Mouse (Mus musculus) lung, postnatal 0 days (tissue): Measurements from ENCODE around the gene Zpr1. TPM values are rescaled to one million over a fixed set of nuclear protein-coding genes. Genes with fewer than 3 reads are reported as not detected.

Source experiments
- ATAC-seq: fragments of 200-750 bp; cut with Nextera tagmentation; 2 replicates; pipeline ENCODE4 v1.8.0; 2017; ENCODE audit warnings: moderate library complexity
- DNase-seq: peaks from one replicate; pipeline ENCODE4 v3.0.0-alpha.2; 2016; ENCODE audit warnings: low spot score
- H3K27ac ChIP-seq: fragments of 300-500 bp; sonication (generic); 2 replicates; pipeline ENCODE4 v1.5.1; 2014; ENCODE audit warnings: antibody characterized with exemption, mild to moderate bottlenecking, low read length, mixed read lengths
- H3K27me3 ChIP-seq: fragments of 300-500 bp; sonication (generic); replicated peaks from 2 replicates; pipeline ENCODE4 v1.6.1; 2014; ENCODE audit warnings: low read length, mixed read lengths; ENCODE audit not compliant: insufficient read depth
- H3K36me3 ChIP-seq: fragments of 300-500 bp; sonication (generic); 2 replicates; pipeline ENCODE4 v1.6.1; 2014; ENCODE audit warnings: low read length, mixed read lengths; ENCODE audit not compliant: insufficient read depth
- H3K4me1 ChIP-seq: fragments of 300-500 bp; sonication (generic); 2 replicates; pipeline ENCODE4 v1.6.1; 2014; ENCODE audit warnings: antibody characterized with exemption, low read depth, low read length, mixed read lengths; ENCODE audit not compliant: insufficient read depth
- H3K4me2 ChIP-seq: fragments of 300-500 bp; sonication (generic); replicated peaks from 2 replicates; pipeline ENCODE4 v1.6.1; 2014; ENCODE audit warnings: low read depth, mild to moderate bottlenecking, low read length, moderate library complexity, mixed read lengths
- H3K4me3 ChIP-seq: fragments of 300-500 bp; sonication (generic); 2 replicates; pipeline ENCODE4 v1.5.1; 2014; ENCODE audit warnings: low read depth, low read length
- H3K9ac ChIP-seq: fragments of 300-500 bp; sonication (generic); replicated peaks from 2 replicates; pipeline ENCODE4 v1.6.1; 2014; ENCODE audit warnings: low read depth, mild to moderate bottlenecking
- H3K9me3 ChIP-seq: fragments of 300-500 bp; sonication (generic); 2 replicates; pipeline ENCODE4 v1.6.1; 2016; ENCODE audit warnings: low read length, mixed read lengths
- CTCF ChIP-seq: IDR thresholded peaks from 2 replicates; pipeline ENCODE4 v1.5.1; 2016; ENCODE audit warnings: antibody characterized with exemption, mild to moderate bottlenecking
- EP300 ChIP-seq: IDR thresholded peaks from 2 replicates; pipeline ENCODE4 v1.6.1; 2016; ENCODE audit warnings: antibody characterized with exemption, mild to moderate bottlenecking, control low read depth
- WGBS: fragments of 180-500 bp; shearing (Covaris S2); extraction: QIAGEN DNeasy Blood & Tissue Kit; methylation state at CpG from one replicate; pipeline ENCODE4 v1.1.7; 2014; 5-methylcytosine and 5-hydroxymethylcytosine counted together
- polyA plus RNA-seq: library from polyadenylated mRNA; unstranded; fragments of >200 nt; fragmentation: Nextera tagmentation; extraction: Ambion mirVana; gene quantifications from 2 replicates; pipeline ENCODE4 v1.2.1, GENCODE M21; 2015

The Zpr1 gene
- 27.5 and 28.8 TPM in 2 replicates for polyA plus RNA-seq

- TF ChIP-seq EP300: peak; percentile 23; the same call in 1 of the 2 replicates
- peak; percentile 58 for TF ChIP-seq CTCF
- ATAC-seq (peak; percentile 99), DNase-seq (peak; percentile 97)
- H3K9ac ChIP-seq: peak within 1 kb of the TSS; percentile 62
- peak within 1 kb of the TSS; percentile 79 for H3K27ac ChIP-seq
- H3K27me3 ChIP-seq: peaks cover 3% of the 10 kb centered on the region; the same call in 1 of the 2 replicates
- no peaks in the 10 kb centered on the region for H3K9me3 ChIP-seq
- peaks cover 5% of the 10 kb centered on the region for H3K4me1 ChIP-seq
- H3K36me3 ChIP-seq: peaks cover 6% of the 10 kb centered on the region; the same call in 1 of the 2 replicates
- H3K4me3 ChIP-seq: peak within 1 kb of the TSS; percentile 82
- 8% methylated on average over 44 of the region's 45 CpGs for WGBS
- peak within 1 kb of the TSS; percentile 76 for H3K4me2 ChIP-seq
Observed at GRCm38 (mm10) chr9:46272677-46273454, at the start of gene Zpr1. Gene Zpr1, plus strand, starts transcription at chr9:46273064.

- H3K27me3 ChIP-seq: no peaks in the 10 kb centered on the region
- no peak overlapping the region for H3K4me2 ChIP-seq
- WGBS: 73% methylated on average over 6 of the region's 6 CpGs
- H3K36me3 ChIP-seq: peaks cover 25% of the 10 kb centered on the region
- no peak overlapping the region for H3K4me3 ChIP-seq
- H3K9ac ChIP-seq: no peak overlapping the region
- DNase-seq: no peak
- H3K9me3 ChIP-seq: no peaks in the 10 kb centered on the region
- ATAC-seq: no peak
- no peak for TF ChIP-seq CTCF
- no peaks in the 10 kb centered on the region for H3K4me1 ChIP-seq
- H3K27ac ChIP-seq: no peak overlapping the region
Observed at GRCm38 (mm10) chr9:46223090-46223489, 49.8 kb upstream of the Zpr1 start.

- ATAC-seq (no peak), DNase-seq (no peak)
- no peaks in the 10 kb centered on the region for H3K4me1 ChIP-seq
- no peaks in the 10 kb centered on the region for H3K27me3 ChIP-seq
- H3K27ac ChIP-seq: no peak overlapping the region
- no peak overlapping the region for H3K4me3 ChIP-seq
- H3K4me2 ChIP-seq: no peak overlapping the region
- no peak overlapping the region for H3K9ac ChIP-seq
- TF ChIP-seq CTCF: no peak
- no peak for TF ChIP-seq EP300
- peaks cover 25% of the 10 kb centered on the region for H3K36me3 ChIP-seq
- 81% methylated on average over 3 of the region's 3 CpGs for WGBS
- no peaks in the 10 kb centered on the region for H3K9me3 ChIP-seq
Observed at GRCm38 (mm10) chr9:46224101-46224500, 48.8 kb upstream of the Zpr1 start.

GRCm38 (mm10) chr9:46224945-46225660 lies 47.8 kb upstream of the Zpr1 start:
- no peak for TF ChIP-seq CTCF
- no peak for TF ChIP-seq EP300
- DNase-seq (no peak), ATAC-seq (no peak)
- Histone ChIP-seq H3K36me3 (peaks cover 19% of the 10 kb centered on the region), H3K27me3 (no peaks in the 10 kb centered on the region), H3K9ac (no peak overlapping the region), H3K27ac (no peak overlapping the region), H3K9me3 (no peaks in the 10 kb centered on the region), H3K4me1 (peaks cover 4% of the 10 kb centered on the region; the same call in 1 of the 2 replicates), H3K4me2 (no peak overlapping the region), H3K4me3 (no peak overlapping the region)
- 51% methylated on average over 5 of the region's 5 CpGs for WGBS

DNA sequence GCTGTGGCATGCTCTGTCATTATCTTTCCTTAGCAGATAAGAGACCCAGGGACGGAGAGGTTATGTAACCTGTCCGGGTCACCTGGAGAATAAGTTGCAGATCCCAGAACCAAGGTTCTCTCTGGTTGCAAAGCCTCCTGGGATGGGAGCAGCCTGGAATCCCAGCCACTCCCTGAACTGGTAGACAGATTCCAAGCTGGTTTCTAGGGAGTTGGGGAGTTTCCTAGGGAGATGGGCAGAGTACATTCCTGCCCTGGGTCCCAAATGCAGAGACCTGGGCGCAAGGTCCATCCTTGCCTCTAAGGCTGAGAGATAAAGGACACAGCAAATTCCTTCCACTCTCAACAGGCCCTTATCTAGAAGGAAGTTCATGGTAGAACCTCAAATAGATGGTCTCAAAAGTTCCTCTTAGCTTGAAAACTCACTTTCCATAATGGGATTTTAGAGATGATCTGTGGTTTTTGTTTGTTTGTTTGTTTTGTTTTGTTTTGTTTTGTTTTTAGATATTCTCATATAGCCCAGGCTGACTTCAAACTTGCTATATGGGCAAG lies 45.7 kb upstream of the Zpr1 start:
- Histone ChIP-seq H3K9me3 (no peaks in the 10 kb centered on the region), H3K4me1 (peaks cover 7% of the 10 kb centered on the region; the same call in 1 of the 2 replicates), H3K4me3 (no peak overlapping the region), H3K27me3 (0 out of 2 replicates have a peak, but pooled peaks cover 4% of the 10 kb centered on the region), H3K36me3 (peaks cover 7% of the 10 kb centered on the region), H3K27ac (no peak overlapping the region), H3K9ac (no peak overlapping the region), H3K4me2 (no peak overlapping the region)
- TF ChIP-seq CTCF (no peak), EP300 (no peak)
- DNase-seq: no peak
- WGBS: 87% methylated on average over 3 of the region's 3 CpGs
- ATAC-seq: no peak

GRCm38 (mm10) chr9:46228491-46228890 lies 44.4 kb upstream of the Zpr1 start, which contains the start of gene Apoa1:
Gene Apoa1, plus strand, starts transcription at chr9:46228580.
- Histone ChIP-seq H3K36me3 (no peaks in the 10 kb centered on the region), H3K27ac (no peak within 1 kb of the TSS), H3K4me2 (no peak within 1 kb of the TSS), H3K9ac (no peak within 1 kb of the TSS), H3K4me1 (peaks cover 7% of the 10 kb centered on the region; the same call in 1 of the 2 replicates), H3K4me3 (no peak within 1 kb of the TSS), H3K9me3 (no peaks in the 10 kb centered on the region), H3K27me3 (0 out of 2 replicates have a peak, but pooled peaks cover 4% of the 10 kb centered on the region)
- ATAC-seq: no peak
- DNase-seq: no peak
- TF ChIP-seq EP300 (no peak), CTCF (no peak)
- WGBS: 39% methylated on average over 9 of the region's 9 CpGs
